Mouse (Mus musculus) forebrain, embryonic 15.5 days (tissue): ENCODE measurements at regions not wholly inside any gene's neighbourhood (a gene's known extent, or its start where the extent isn't known, plus 50 kb on each side); places are given as distances from the start of the nearest gene placed in this dataset.
A peak's percentile ranks its signal among the peaks of the same experiment; 100 is the strongest.

Experiments
- ATAC-seq: fragments of 200-750 bp; cut with Nextera tagmentation; replicated peaks from 2 replicates; pipeline ENCODE4 v1.8.0; 2017; ENCODE audit warnings: mild to moderate bottlenecking, moderate TSS enrichment, moderate library complexity
- H3K27ac ChIP-seq: fragments of 300-500 bp; sonication (generic); replicated peaks from 2 replicates; pipeline ENCODE4 v1.5.1; 2015; ENCODE audit warnings: mild to moderate bottlenecking, inconsistent platforms
- H3K27me3 ChIP-seq: fragments of 300-500 bp; sonication (generic); 2 replicates; pipeline ENCODE4 v1.6.1; 2015; ENCODE audit warnings: inconsistent platforms
- H3K36me3 ChIP-seq: fragments of 300-500 bp; sonication (generic); 2 replicates; pipeline ENCODE4 v1.6.1; 2015; ENCODE audit warnings: mild to moderate bottlenecking, inconsistent platforms
- H3K4me1 ChIP-seq: fragments of 300-500 bp; sonication (generic); 2 replicates; pipeline ENCODE4 v1.6.1; 2015; ENCODE audit warnings: inconsistent platforms
- H3K4me2 ChIP-seq: fragments of 300-500 bp; sonication (generic); replicated peaks from 2 replicates; pipeline ENCODE4 v1.6.1; 2015; ENCODE audit warnings: mild to moderate bottlenecking, inconsistent platforms
- H3K4me3 ChIP-seq: fragments of 300-500 bp; sonication (generic); 2 replicates; pipeline ENCODE4 v1.5.1; 2015; ENCODE audit warnings: mild to moderate bottlenecking, inconsistent platforms
- H3K9ac ChIP-seq: fragments of 300-500 bp; sonication (generic); replicated peaks from 2 replicates; pipeline ENCODE4 v1.6.1; 2015; ENCODE audit warnings: mild to moderate bottlenecking, inconsistent platforms
- H3K9me3 ChIP-seq: fragments of 300-500 bp; sonication (generic); 2 replicates; pipeline ENCODE4 v1.6.1; 2016; ENCODE audit warnings: inconsistent platforms
- WGBS: fragments of 180-500 bp; shearing (Covaris S2); methylation state at CpG from one replicate; pipeline ENCODE4 v1.1.7; 2015; ENCODE audit warnings: mixed read lengths; 5-methylcytosine and 5-hydroxymethylcytosine counted together

GRCm38 (mm10) chr14:29784506-29784905 lies 62.8 kb upstream of the Cacna2d3 start:
- Histone ChIP-seq H3K4me3 (no peak overlapping the region), H3K36me3 (no peaks in the 10 kb centered on the region), H3K27me3 (no peaks in the 10 kb centered on the region), H3K27ac (no peak overlapping the region), H3K9me3 (no peaks in the 10 kb centered on the region), H3K4me1 (no peaks in the 10 kb centered on the region), H3K9ac (no peak overlapping the region), H3K4me2 (no peak overlapping the region)
- WGBS = 63% methylated on average over 2 of the region's 2 CpGs
- no peak for ATAC-seq

- 81% methylated on average over 3 of the region's 3 CpGs for WGBS
- H3K4me2 ChIP-seq = no peak overlapping the region
Observed at GRCm38 (mm10) chr14:29786431-29786830, 64.8 kb upstream of the Cacna2d3 start.

GRCm38 (mm10) chr14:29787796-29788195 lies 66.1 kb upstream of the Cacna2d3 start:
- no peaks in the 10 kb centered on the region for H3K36me3 ChIP-seq
- 74% methylated on average over 7 of the region's 7 CpGs for WGBS
- ATAC-seq = no peak
- H3K4me1 ChIP-seq = no peaks in the 10 kb centered on the region
- H3K27ac ChIP-seq = no peak overlapping the region
- H3K4me2 ChIP-seq = no peak overlapping the region
- no peaks in the 10 kb centered on the region for H3K9me3 ChIP-seq
- no peak overlapping the region for H3K9ac ChIP-seq
- H3K4me3 ChIP-seq = no peak overlapping the region
- no peaks in the 10 kb centered on the region for H3K27me3 ChIP-seq

More at GRCm38 (mm10) chr14:29786431-29786830, 64.8 kb upstream of the Cacna2d3 start:
- Histone ChIP-seq H3K27ac (no peak overlapping the region), H3K36me3 (no peaks in the 10 kb centered on the region), H3K9ac (no peak overlapping the region), H3K4me1 (no peaks in the 10 kb centered on the region), H3K27me3 (no peaks in the 10 kb centered on the region), H3K4me3 (no peak overlapping the region), H3K9me3 (no peaks in the 10 kb centered on the region)
- no peak for ATAC-seq

GRCm38 (mm10) chr14:29788351-29788750 lies 66.7 kb upstream of the Cacna2d3 start:
- no peak overlapping the region for H3K4me2 ChIP-seq
- ATAC-seq = no peak
- H3K4me1 ChIP-seq = no peaks in the 10 kb centered on the region
- H3K4me3 ChIP-seq = no peak overlapping the region
- H3K27me3 ChIP-seq = no peaks in the 10 kb centered on the region
- H3K9me3 ChIP-seq = no peaks in the 10 kb centered on the region
- H3K9ac ChIP-seq = no peak overlapping the region
- no peaks in the 10 kb centered on the region for H3K36me3 ChIP-seq
- no peak overlapping the region for H3K27ac ChIP-seq
- 72% methylated on average over 7 of the region's 7 CpGs for WGBS

GRCm38 (mm10) chr14:29795325-29795724 lies 73.7 kb upstream of the Cacna2d3 start:
- Histone ChIP-seq H3K27ac (no peak overlapping the region), H3K4me1 (peaks cover 5% of the 10 kb centered on the region; the same call in 1 of the 2 replicates), H3K27me3 (no peaks in the 10 kb centered on the region), H3K9me3 (no peaks in the 10 kb centered on the region), H3K4me3 (no peak overlapping the region), H3K36me3 (no peaks in the 10 kb centered on the region), H3K9ac (no peak overlapping the region), H3K4me2 (no peak overlapping the region)
- WGBS = 27% methylated on average over 2 of the region's 2 CpGs
- no peak for ATAC-seq

GRCm38 (mm10) chr14:29796396-29796795 lies 74.7 kb upstream of the Cacna2d3 start:
- Histone ChIP-seq H3K4me1 (peaks cover 5% of the 10 kb centered on the region; the same call in 1 of the 2 replicates), H3K4me3 (no peak overlapping the region), H3K9me3 (no peaks in the 10 kb centered on the region), H3K27me3 (no peaks in the 10 kb centered on the region), H3K27ac (no peak overlapping the region), H3K36me3 (no peaks in the 10 kb centered on the region), H3K4me2 (no peak overlapping the region), H3K9ac (no peak overlapping the region)
- ATAC-seq = no peak
- 88% methylated on average over 7 of the region's 7 CpGs for WGBS

GRCm38 (mm10) chr14:29799852-29800251 lies 78.2 kb upstream of the Cacna2d3 start:
- Histone ChIP-seq H3K4me3 (no peak overlapping the region), H3K4me2 (no peak overlapping the region), H3K9me3 (no peaks in the 10 kb centered on the region), H3K9ac (no peak overlapping the region), H3K27me3 (no peaks in the 10 kb centered on the region), H3K27ac (no peak overlapping the region), H3K36me3 (no peaks in the 10 kb centered on the region), H3K4me1 (peaks cover 5% of the 10 kb centered on the region; the same call in 1 of the 2 replicates)
- WGBS = 80% methylated on average over 13 of the region's 13 CpGs
- no peak for ATAC-seq

- Histone ChIP-seq H3K27ac (no peak overlapping the region), H3K27me3 (no peaks in the 10 kb centered on the region), H3K4me2 (no peak overlapping the region), H3K9me3 (no peaks in the 10 kb centered on the region), H3K4me3 (no peak overlapping the region), H3K4me1 (0 out of 2 replicates have a peak, but pooled peaks cover 4% of the 10 kb centered on the region), H3K9ac (no peak overlapping the region), H3K36me3 (no peaks in the 10 kb centered on the region)
- ATAC-seq = no peak
- 80% methylated on average over 6 of the region's 6 CpGs for WGBS
Observed at GRCm38 (mm10) chr14:29805234-29805633, 83.6 kb upstream of the Cacna2d3 start.

- H3K4me3 ChIP-seq = 0 out of 2 replicates have a peak overlapping the region, but pooled peaks have one; percentile 3
- no peaks in the 10 kb centered on the region for H3K9me3 ChIP-seq
- H3K27ac ChIP-seq = no peak overlapping the region
- ATAC-seq = no peak
- 0 out of 2 replicates have a peak, but pooled peaks cover 4% of the 10 kb centered on the region for H3K4me1 ChIP-seq
- peak overlapping the region; percentile 26; the same call in 1 of the 2 replicates for H3K4me2 ChIP-seq
- WGBS = 23% methylated on average over 9 of the region's 9 CpGs
- 0 out of 2 replicates have a peak overlapping the region, but pooled peaks have one; percentile 1 for H3K9ac ChIP-seq
- no peaks in the 10 kb centered on the region for H3K36me3 ChIP-seq
- no peaks in the 10 kb centered on the region for H3K27me3 ChIP-seq
Observed at GRCm38 (mm10) chr14:29807881-29808280, 86.2 kb upstream of the Cacna2d3 start.

GRCm38 (mm10) chr14:29814626-29815025 lies 93.0 kb upstream of the Cacna2d3 start:
- Histone ChIP-seq H3K9ac (no peak overlapping the region), H3K27ac (no peak overlapping the region), H3K27me3 (no peaks in the 10 kb centered on the region), H3K4me3 (no peak overlapping the region), H3K9me3 (no peaks in the 10 kb centered on the region), H3K4me2 (no peak overlapping the region), H3K4me1 (no peaks in the 10 kb centered on the region), H3K36me3 (no peaks in the 10 kb centered on the region)
- WGBS = 79% methylated on average over 4 of the region's 4 CpGs
- no peak for ATAC-seq

GRCm38 (mm10) chr14:29817548-29817947 lies 95.9 kb upstream of the Cacna2d3 start:
- H3K4me3 ChIP-seq = no peak overlapping the region
- no peak for ATAC-seq
- H3K4me2 ChIP-seq = no peak overlapping the region
- H3K9ac ChIP-seq = no peak overlapping the region
- no peaks in the 10 kb centered on the region for H3K4me1 ChIP-seq
- no peaks in the 10 kb centered on the region for H3K36me3 ChIP-seq
- no peaks in the 10 kb centered on the region for H3K27me3 ChIP-seq
- H3K27ac ChIP-seq = no peak overlapping the region
- H3K9me3 ChIP-seq = no peaks in the 10 kb centered on the region
- 68% methylated on average over 4 of the region's 4 CpGs for WGBS

GRCm38 (mm10) chr14:29818251-29818650 lies 96.6 kb upstream of the Cacna2d3 start:
- Histone ChIP-seq H3K9ac (no peak overlapping the region), H3K27ac (no peak overlapping the region), H3K9me3 (no peaks in the 10 kb centered on the region), H3K4me1 (no peaks in the 10 kb centered on the region), H3K4me3 (no peak overlapping the region), H3K4me2 (no peak overlapping the region), H3K36me3 (no peaks in the 10 kb centered on the region), H3K27me3 (no peaks in the 10 kb centered on the region)
- no peak for ATAC-seq
- WGBS = 88% methylated on average over 7 of the region's 7 CpGs

GRCm38 (mm10) chr14:29818751-29819150 lies 97.1 kb upstream of the Cacna2d3 start:
- 81% methylated on average over 2 of the region's 2 CpGs for WGBS

More at GRCm38 (mm10) chr14:29818751-29819150, 97.1 kb upstream of the Cacna2d3 start:
- H3K27ac ChIP-seq = no peak overlapping the region
- ATAC-seq = no peak
- no peaks in the 10 kb centered on the region for H3K9me3 ChIP-seq
- H3K4me3 ChIP-seq = no peak overlapping the region
- no peak overlapping the region for H3K9ac ChIP-seq
- no peak overlapping the region for H3K4me2 ChIP-seq
- no peaks in the 10 kb centered on the region for H3K27me3 ChIP-seq
- H3K36me3 ChIP-seq = no peaks in the 10 kb centered on the region
- H3K4me1 ChIP-seq = no peaks in the 10 kb centered on the region
